Mouse (Mus musculus): ENCODE results near the gene A130010J15Rik. TPM values are rescaled to one million over a fixed set of nuclear protein-coding genes. Genes with fewer than 3 reads are reported as not detected.

Gene A130010J15Rik
- polyA plus RNA-seq, 1 experiment from 2014 or later = 13.7 TPM

DNA sequence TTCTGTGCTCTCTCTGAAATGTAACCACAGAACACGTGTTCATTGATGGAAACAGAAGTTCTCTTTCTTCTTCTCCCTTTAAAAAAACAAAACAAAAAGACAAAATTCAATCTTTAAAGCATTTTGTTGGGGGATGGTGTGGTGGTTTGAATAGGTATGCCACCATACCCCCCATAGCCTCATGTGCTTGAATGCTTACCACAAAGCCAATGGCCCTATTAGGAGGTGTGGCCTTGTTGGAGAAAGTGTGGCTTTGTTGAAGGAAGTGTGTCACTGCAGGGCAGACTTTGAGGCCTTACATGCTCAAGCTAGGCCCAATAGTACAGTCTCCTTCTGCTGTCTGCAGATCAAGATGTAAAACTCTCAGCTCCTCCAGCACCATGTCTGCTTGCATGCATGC lies 21.4 kb upstream of the A130010J15Rik start:
- no peak overlapping the region for H3K27ac ChIP-seq (ENCODE audit: low read length)
- H3K4me3 ChIP-seq (ENCODE audit: low read length) = no peak overlapping the region
- WGBS = 93% methylated on average over 1 of the region's 1 CpGs
- H3K27me3 ChIP-seq (replicated peaks; ENCODE audit: control insufficient read depth, insufficient read depth, low read length) = no peaks in the 10 kb centered on the region
- H3K9me3 ChIP-seq (ENCODE audit: control insufficient read depth, low read length) = no peaks in the 10 kb centered on the region
- peaks cover 6% of the 10 kb centered on the region for H3K4me1 ChIP-seq (ENCODE audit: control insufficient read depth, insufficient read depth, low read length)
- H3K9ac ChIP-seq (ENCODE audit: low read depth, low read length) = no peak overlapping the region
- H3K36me3 ChIP-seq (ENCODE audit: control insufficient read depth, insufficient read depth, low read length) = no peaks in the 10 kb centered on the region
- no peak overlapping the region for H3K4me2 ChIP-seq (ENCODE audit: low read depth, low read length)
- no peak for ATAC-seq

DNA sequence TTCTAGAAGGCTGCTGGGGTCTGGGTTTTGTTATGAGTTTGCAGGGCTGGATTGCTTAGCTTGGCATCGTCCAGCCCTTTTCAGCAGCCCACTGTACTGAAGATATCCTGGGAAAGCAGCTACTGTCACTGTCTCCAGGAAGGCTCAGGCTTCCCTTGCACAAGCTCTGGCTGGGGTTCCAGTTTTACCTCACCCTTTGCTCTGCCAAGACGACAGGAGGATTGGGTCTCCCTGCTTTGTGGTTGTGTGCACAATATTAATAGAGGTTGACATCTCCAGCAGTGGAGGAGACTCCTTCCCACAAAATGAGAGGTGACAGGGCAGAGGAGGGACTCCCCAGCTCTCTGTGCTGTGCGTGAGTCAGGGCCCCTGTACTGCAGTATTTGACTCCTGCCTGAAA lies 18.6 kb upstream of the A130010J15Rik start:
- Histone ChIP-seq H3K9me3 (ENCODE audit: control insufficient read depth, low read length) (no peaks in the 10 kb centered on the region), H3K9ac (ENCODE audit: low read depth, low read length) (no peak overlapping the region), H3K36me3 (ENCODE audit: control insufficient read depth, insufficient read depth, low read length) (no peaks in the 10 kb centered on the region), H3K27me3 (replicated peaks; ENCODE audit: control insufficient read depth, insufficient read depth, low read length) (peaks cover 3% of the 10 kb centered on the region; the same call in 1 of the 2 replicates), H3K27ac (ENCODE audit: low read length) (no peak overlapping the region), H3K4me3 (ENCODE audit: low read length) (no peak overlapping the region), H3K4me2 (ENCODE audit: low read depth, low read length) (no peak overlapping the region), H3K4me1 (ENCODE audit: control insufficient read depth, insufficient read depth, low read length) (peaks cover 6% of the 10 kb centered on the region)
- ATAC-seq = no peak
- WGBS = 51% methylated on average over 3 of the region's 3 CpGs

DNA sequence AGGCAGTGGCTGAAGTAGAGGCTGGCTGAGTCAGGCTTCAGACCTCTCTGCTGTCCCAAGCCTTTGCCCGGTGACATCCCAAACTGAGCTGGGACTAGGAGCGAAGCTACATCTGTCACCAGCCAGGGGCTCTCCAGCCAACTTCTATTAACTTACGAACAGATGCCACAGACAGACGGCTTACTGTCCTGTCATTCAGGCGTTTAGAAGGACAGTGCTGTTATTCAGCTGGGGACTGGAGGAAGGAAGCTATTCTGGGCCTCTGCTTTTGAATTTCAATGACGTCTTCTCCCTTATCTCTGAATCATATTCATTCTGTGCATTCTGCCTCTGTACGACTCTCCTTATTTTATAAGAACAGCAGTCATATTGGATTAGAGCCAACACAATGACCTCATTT lies 16.7 kb upstream of the A130010J15Rik start:
- Histone ChIP-seq H3K4me2 (ENCODE audit: low read depth, low read length) (no peak overlapping the region), H3K36me3 (ENCODE audit: control insufficient read depth, insufficient read depth, low read length) (no peaks in the 10 kb centered on the region), H3K4me1 (ENCODE audit: control insufficient read depth, insufficient read depth, low read length) (peaks cover 6% of the 10 kb centered on the region), H3K4me3 (ENCODE audit: low read length) (no peak overlapping the region), H3K27me3 (replicated peaks; ENCODE audit: control insufficient read depth, insufficient read depth, low read length) (peaks cover 3% of the 10 kb centered on the region; the same call in 1 of the 2 replicates), H3K27ac (ENCODE audit: low read length) (no peak overlapping the region), H3K9ac (ENCODE audit: low read depth, low read length) (peak overlapping the region; percentile 0; the same call in 1 of the 2 replicates), H3K9me3 (ENCODE audit: control insufficient read depth, low read length) (no peaks in the 10 kb centered on the region)
- ATAC-seq = no peak
- WGBS = 43% methylated on average over 7 of the region's 7 CpGs

DNA sequence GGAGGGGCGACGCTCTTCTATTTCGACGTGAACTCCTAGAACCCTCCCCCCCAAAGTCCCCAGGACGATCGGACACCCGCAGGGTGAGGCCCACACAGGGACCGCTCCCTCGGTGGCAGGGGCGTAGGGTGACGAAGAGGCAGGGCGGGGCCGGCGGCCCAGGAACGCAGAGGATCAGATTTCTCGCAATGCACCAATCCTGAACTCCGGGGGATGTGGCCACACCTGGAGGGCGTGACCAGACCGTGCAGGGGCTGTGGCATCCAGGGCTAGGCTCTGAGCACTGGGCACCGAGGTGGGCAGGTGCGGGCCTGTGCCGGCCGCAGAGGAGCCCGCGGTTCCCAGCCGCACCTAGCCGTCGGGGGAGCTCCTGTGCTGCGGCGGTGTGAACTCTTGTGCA lies 15.0 kb upstream of the A130010J15Rik start, which contains the start of gene Irf6:
Irf6 (plus strand) TSS at position 240 of the 400 bp plus-strand sequence.
- ATAC-seq = peak; percentile 96
- no peaks in the 10 kb centered on the region for H3K9me3 ChIP-seq (ENCODE audit: control insufficient read depth, low read length)
- peaks cover 9% of the 10 kb centered on the region for H3K4me1 ChIP-seq (ENCODE audit: control insufficient read depth, insufficient read depth, low read length)
- peak within 1 kb of the TSS; percentile 54 for H3K4me3 ChIP-seq (ENCODE audit: low read length)
- peaks cover 3% of the 10 kb centered on the region; the same call in 1 of the 2 replicates for H3K27me3 ChIP-seq (replicated peaks; ENCODE audit: control insufficient read depth, insufficient read depth, low read length)
- under 1% methylated on average over 30 of the region's 30 CpGs for WGBS
- H3K27ac ChIP-seq (ENCODE audit: low read length) = peak within 1 kb of the TSS; percentile 88
- peak within 1 kb of the TSS; percentile 51 for H3K4me2 ChIP-seq (ENCODE audit: low read depth, low read length)
- peak within 1 kb of the TSS; percentile 80 for H3K9ac ChIP-seq (ENCODE audit: low read depth, low read length)
- no peaks in the 10 kb centered on the region for H3K36me3 ChIP-seq (ENCODE audit: control insufficient read depth, insufficient read depth, low read length)

DNA sequence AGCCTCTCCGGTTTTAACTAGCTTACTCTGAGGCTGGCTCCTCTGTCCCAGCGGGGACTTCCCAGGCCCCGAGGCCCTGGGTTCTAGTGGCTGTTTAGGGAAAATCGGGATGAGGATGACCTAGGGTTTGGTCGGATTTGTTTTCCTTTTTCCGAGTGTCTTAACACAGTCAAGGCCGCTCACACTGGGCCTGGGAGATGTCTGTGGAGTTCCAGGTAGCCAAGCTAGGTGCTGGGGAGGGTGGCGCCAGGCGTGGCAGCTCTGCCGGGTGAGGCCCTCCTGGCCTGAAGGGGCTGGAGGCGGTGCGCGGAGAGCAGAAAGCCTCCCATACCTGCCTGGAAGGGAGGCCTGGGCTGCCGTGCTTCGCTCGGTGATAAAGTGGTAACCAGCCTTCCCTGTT lies 14.3 kb upstream of the A130010J15Rik start:
- H3K9me3 ChIP-seq (ENCODE audit: control insufficient read depth, low read length) = no peaks in the 10 kb centered on the region
- ATAC-seq = peak; percentile 66
- WGBS = 20% methylated on average over 16 of the region's 16 CpGs
- H3K27me3 ChIP-seq (replicated peaks; ENCODE audit: control insufficient read depth, insufficient read depth, low read length) = peaks cover 3% of the 10 kb centered on the region; the same call in 1 of the 2 replicates
- peak overlapping the region; percentile 80 for H3K9ac ChIP-seq (ENCODE audit: low read depth, low read length)
- H3K4me2 ChIP-seq (ENCODE audit: low read depth, low read length) = peak overlapping the region; percentile 51
- peaks cover 11% of the 10 kb centered on the region for H3K4me1 ChIP-seq (ENCODE audit: control insufficient read depth, insufficient read depth, low read length)
- H3K36me3 ChIP-seq (ENCODE audit: control insufficient read depth, insufficient read depth, low read length) = no peaks in the 10 kb centered on the region
- peak overlapping the region; percentile 88 for H3K27ac ChIP-seq (ENCODE audit: low read length)
- H3K4me3 ChIP-seq (ENCODE audit: low read length) = peak overlapping the region; percentile 54

DNA sequence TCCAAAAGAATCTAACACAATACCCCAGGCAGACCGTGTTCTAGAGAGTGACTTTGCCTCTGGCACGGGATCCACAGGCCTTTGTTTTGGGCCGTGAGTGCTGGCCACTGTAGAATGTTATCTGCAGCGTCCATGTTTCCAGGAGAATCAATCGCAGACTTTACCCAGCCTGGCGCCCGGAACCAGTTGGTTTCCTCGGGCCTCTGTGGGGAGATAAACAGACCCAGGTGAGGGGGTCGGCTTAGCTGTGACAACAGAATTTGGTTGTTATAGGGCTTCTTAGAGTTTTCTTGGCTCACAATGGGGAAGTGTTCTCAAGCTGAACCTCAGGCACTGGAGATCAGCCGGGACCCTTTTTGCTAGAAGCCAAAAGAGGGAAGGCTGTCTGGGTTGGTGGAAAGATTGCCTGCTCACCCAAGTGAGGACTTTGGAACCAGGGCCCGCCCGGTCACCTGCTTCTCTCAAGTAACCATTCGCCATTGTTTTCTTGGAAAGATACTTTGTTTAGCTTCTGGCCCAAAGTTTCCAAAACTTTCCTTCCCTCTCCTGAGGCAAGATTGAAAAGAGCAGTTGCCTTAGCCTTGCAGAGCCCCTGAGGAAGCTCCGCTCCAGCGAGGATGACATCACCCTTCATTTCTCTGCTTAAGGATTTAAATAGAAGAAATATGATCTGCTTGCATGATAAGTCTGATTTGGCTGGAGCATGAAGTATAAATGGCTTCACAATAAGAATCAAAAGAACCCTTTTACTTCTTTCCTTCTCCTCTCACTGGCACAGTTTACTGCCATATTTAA lies 11.3 kb upstream of the A130010J15Rik start:
- H3K4me2 ChIP-seq (ENCODE audit: low read depth, low read length) = peak overlapping the region; percentile 51
- H3K9ac ChIP-seq (ENCODE audit: low read depth, low read length) = peak overlapping the region; percentile 62
- peaks cover 25% of the 10 kb centered on the region for H3K4me1 ChIP-seq (ENCODE audit: control insufficient read depth, insufficient read depth, low read length)
- peak overlapping the region; percentile 37 for H3K4me3 ChIP-seq (ENCODE audit: low read length)
- H3K36me3 ChIP-seq (ENCODE audit: control insufficient read depth, insufficient read depth, low read length) = no peaks in the 10 kb centered on the region
- H3K27me3 ChIP-seq (replicated peaks; ENCODE audit: control insufficient read depth, insufficient read depth, low read length) = peaks cover 3% of the 10 kb centered on the region; the same call in 1 of the 2 replicates
- no peaks in the 10 kb centered on the region for H3K9me3 ChIP-seq (ENCODE audit: control insufficient read depth, low read length)
- WGBS = 52% methylated on average over 15 of the region's 15 CpGs
- peak; percentile 18; the same call in 1 of the 2 replicates for ATAC-seq
- peak overlapping the region; percentile 84 for H3K27ac ChIP-seq (ENCODE audit: low read length)

DNA sequence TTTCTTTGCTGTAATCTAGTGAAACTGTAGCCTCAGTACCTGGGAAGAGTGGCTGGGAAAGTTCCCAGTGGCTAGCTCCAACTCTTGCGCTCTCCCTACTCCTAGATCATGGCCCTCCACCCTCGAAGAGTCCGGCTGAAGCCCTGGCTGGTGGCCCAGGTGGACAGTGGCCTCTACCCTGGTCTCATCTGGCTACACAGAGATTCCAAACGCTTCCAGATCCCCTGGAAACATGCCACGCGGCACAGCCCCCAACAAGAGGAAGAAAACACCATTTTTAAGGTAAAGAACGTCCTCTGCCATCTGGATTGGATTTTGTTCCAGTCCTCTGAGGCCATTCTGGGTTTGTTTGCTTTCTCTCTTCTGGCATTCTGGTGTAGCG lies 10.7 kb upstream of the A130010J15Rik start:
- WGBS = 68% methylated on average over 8 of the region's 8 CpGs
- no peak for ATAC-seq

DNA sequence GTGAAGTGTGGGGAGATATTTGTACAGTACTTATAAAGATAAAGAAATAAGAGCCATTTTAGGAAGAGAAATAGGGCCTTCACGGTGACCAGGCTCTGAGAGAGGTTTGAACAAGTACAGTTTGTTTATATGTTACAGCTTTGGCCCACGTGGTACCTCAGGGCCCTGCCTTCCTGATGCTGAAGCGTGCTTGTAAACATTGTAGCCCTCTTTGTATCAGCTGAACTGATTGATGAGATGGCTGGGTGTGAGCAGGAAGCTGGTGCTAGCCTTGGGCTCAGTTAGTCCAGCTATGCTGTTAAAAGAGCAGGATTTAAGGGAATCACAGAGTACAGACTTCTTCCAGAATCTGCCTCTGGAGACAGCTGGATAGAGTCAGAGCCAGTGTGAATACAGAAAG lies 8.7 kb upstream of the A130010J15Rik start:
- Histone ChIP-seq H3K4me3 (ENCODE audit: low read length) (peak overlapping the region; percentile 1; the same call in 1 of the 2 replicates), H3K27me3 (replicated peaks; ENCODE audit: control insufficient read depth, insufficient read depth, low read length) (no peaks in the 10 kb centered on the region), H3K4me1 (ENCODE audit: control insufficient read depth, insufficient read depth, low read length) (peaks cover 25% of the 10 kb centered on the region), H3K27ac (ENCODE audit: low read length) (peak overlapping the region; percentile 53), H3K4me2 (ENCODE audit: low read depth, low read length) (peak overlapping the region; percentile 45; the same call in 1 of the 2 replicates), H3K9me3 (ENCODE audit: control insufficient read depth, low read length) (no peaks in the 10 kb centered on the region), H3K36me3 (ENCODE audit: control insufficient read depth, insufficient read depth, low read length) (no peaks in the 10 kb centered on the region; the same call in 1 of the 2 replicates), H3K9ac (ENCODE audit: low read depth, low read length) (peak overlapping the region; percentile 38; the same call in 1 of the 2 replicates)
- ATAC-seq = no peak
- WGBS = 15% methylated on average over 3 of the region's 3 CpGs

More for the DNA sequence above, 10.7 kb upstream of the A130010J15Rik start:
- H3K36me3 ChIP-seq (ENCODE audit: control insufficient read depth, insufficient read depth, low read length) = no peaks in the 10 kb centered on the region; the same call in 1 of the 2 replicates
- H3K4me2 ChIP-seq (ENCODE audit: low read depth, low read length) = peak overlapping the region; percentile 51
- H3K27ac ChIP-seq (ENCODE audit: low read length) = peak overlapping the region; percentile 84
- peak overlapping the region; percentile 62 for H3K9ac ChIP-seq (ENCODE audit: low read depth, low read length)
- peak overlapping the region; percentile 37 for H3K4me3 ChIP-seq (ENCODE audit: low read length)
- H3K9me3 ChIP-seq (ENCODE audit: control insufficient read depth, low read length) = no peaks in the 10 kb centered on the region
- H3K4me1 ChIP-seq (ENCODE audit: control insufficient read depth, insufficient read depth, low read length) = peaks cover 25% of the 10 kb centered on the region
- H3K27me3 ChIP-seq (replicated peaks; ENCODE audit: control insufficient read depth, insufficient read depth, low read length) = peaks cover 3% of the 10 kb centered on the region; the same call in 1 of the 2 replicates

DNA sequence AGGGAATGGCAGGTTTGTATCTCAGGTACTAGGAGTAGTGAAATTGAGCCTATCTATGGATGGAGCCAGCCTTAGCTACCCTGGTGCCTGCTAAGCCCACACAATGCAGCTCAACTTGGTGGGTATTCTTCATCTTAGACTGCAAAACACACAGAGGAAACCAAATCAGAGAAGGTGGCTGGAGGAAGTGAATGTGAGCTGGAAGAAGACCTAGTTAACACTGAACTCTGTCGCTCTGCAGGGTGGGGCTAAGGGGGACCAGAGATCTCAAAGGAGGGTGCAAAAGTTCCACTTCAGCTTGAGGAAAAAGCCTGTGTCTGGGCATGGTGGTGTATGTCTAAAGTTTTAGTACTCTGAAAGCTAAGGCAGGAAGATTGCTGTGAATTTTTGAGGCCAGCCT lies 8.2 kb upstream of the A130010J15Rik start:
- Histone ChIP-seq H3K27me3 (replicated peaks; ENCODE audit: control insufficient read depth, insufficient read depth, low read length) (no peaks in the 10 kb centered on the region), H3K4me1 (ENCODE audit: control insufficient read depth, insufficient read depth, low read length) (peaks cover 25% of the 10 kb centered on the region), H3K4me2 (ENCODE audit: low read depth, low read length) (peak overlapping the region; percentile 45), H3K4me3 (ENCODE audit: low read length) (peak overlapping the region; percentile 1; the same call in 1 of the 2 replicates), H3K27ac (ENCODE audit: low read length) (peak overlapping the region; percentile 53), H3K36me3 (ENCODE audit: control insufficient read depth, insufficient read depth, low read length) (no peaks in the 10 kb centered on the region; the same call in 1 of the 2 replicates), H3K9ac (ENCODE audit: low read depth, low read length) (peak overlapping the region; percentile 38; the same call in 1 of the 2 replicates), H3K9me3 (ENCODE audit: control insufficient read depth, low read length) (no peaks in the 10 kb centered on the region)
- 37% methylated on average over 1 of the region's 1 CpGs for WGBS
- ATAC-seq = no peak
